Mouse (Mus musculus): ENCODE data around the gene Ptprm. TPM values are rescaled to one million over a fixed set of nuclear protein-coding genes. Genes with fewer than 3 reads are reported as not detected.

Gene Ptprm
- polyA plus RNA-seq, 2 experiments: 0.66 to 0.79 TPM

DNA sequence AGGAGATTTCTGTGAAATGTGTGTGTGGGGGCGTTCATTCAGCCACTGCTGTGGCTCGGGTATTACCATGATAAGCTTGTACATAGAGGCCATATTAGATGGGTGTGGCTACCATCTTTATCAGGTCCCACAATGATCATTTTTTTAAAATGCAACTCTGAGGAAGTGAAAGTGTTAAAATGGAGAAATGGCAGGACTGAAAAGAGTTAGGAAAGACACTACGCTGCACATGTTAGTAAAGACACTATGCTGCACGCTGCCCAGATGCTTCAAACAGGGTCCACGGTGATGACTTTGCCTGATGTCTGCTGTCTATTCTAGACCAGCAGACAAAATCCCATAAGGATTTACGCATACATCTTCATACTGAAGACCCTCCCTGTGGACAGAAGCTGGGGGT is 298.6 kb downstream of the Ptprm start:
- no peak for TF ChIP-seq CTCF (IDR thresholded peaks at IDR 0.05; ENCODE audit: low read depth)
- TF ChIP-seq EP300 (IDR thresholded peaks at IDR 0.05; ENCODE audit: low read depth): no peak
- H3K36me3 ChIP-seq (replicated peaks; ENCODE audit: control insufficient read depth, insufficient read depth, low read depth): no peaks in the 10 kb centered on the region
- no peak for ATAC-seq (ENCODE audit: insufficient read depth)

DNA sequence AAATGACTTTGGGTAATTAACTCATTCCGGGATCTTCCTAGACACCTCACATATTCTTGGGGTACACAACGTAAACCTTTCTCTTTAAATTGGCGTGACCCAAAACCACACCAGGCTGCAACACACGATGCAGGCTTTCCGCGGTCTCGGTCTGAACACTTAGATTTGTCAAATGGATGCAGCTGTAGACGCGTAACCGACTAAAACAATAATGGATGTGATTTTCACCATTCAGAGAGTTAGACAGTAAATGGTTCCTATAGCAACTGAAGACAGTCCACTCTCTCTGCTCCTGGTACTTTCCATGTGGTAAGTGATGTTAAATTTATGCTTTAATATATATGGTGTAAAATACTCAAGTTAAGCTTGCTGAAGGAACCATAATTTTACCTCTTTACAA is 300.1 kb downstream of the Ptprm start:
- ATAC-seq (ENCODE audit: insufficient read depth): no peak
- TF ChIP-seq EP300 (IDR thresholded peaks at IDR 0.05; ENCODE audit: low read depth) (no peak), CTCF (IDR thresholded peaks at IDR 0.05; ENCODE audit: low read depth) (no peak)
- Histone ChIP-seq H3K4me2 (ENCODE audit: low read depth) (no peak overlapping the region), H3K9ac (replicated peaks) (no peak overlapping the region), H3K4me1 (replicated peaks; ENCODE audit: control insufficient read depth in 2 of 2, insufficient read depth in 2 of 2, low read length in 1 of 2) (no peaks in the 10 kb centered on the region), H3K27ac (no peak overlapping the region), H3K27me3 (ENCODE audit: control insufficient read depth, insufficient read depth, low read length) (no peaks in the 10 kb centered on the region), H3K36me3 (replicated peaks; ENCODE audit: control insufficient read depth, insufficient read depth, low read depth) (no peaks in the 10 kb centered on the region), H3K4me3 (ENCODE audit: insufficient read depth in 1 of 2, low read depth in 2 of 2, low read length in 2 of 2) (no peak overlapping the region), H3K9me3 (ENCODE audit: control insufficient read depth, low read length) (no peaks in the 10 kb centered on the region)
- no peak for DNase-seq (ENCODE audit: low read depth in 3 of 3, low spot score in 3 of 3)
- WGBS (ENCODE audit: insufficient replicate concordance): 79% methylated on average over 10 of the region's 10 CpGs

More for the DNA sequence above, 298.6 kb downstream of the Ptprm start:
- Histone ChIP-seq H3K27ac (no peak overlapping the region), H3K4me2 (ENCODE audit: low read depth) (no peak overlapping the region), H3K9ac (replicated peaks) (no peak overlapping the region), H3K27me3 (ENCODE audit: control insufficient read depth, insufficient read depth, low read length) (no peaks in the 10 kb centered on the region), H3K4me3 (ENCODE audit: insufficient read depth in 1 of 2, low read depth in 2 of 2, low read length in 2 of 2) (no peak overlapping the region), H3K4me1 (replicated peaks; ENCODE audit: control insufficient read depth in 2 of 2, insufficient read depth in 2 of 2, low read length in 1 of 2) (no peaks in the 10 kb centered on the region), H3K9me3 (ENCODE audit: control insufficient read depth, low read length) (no peaks in the 10 kb centered on the region)
- WGBS (ENCODE audit: insufficient replicate concordance): 56% methylated on average over 6 of the region's 6 CpGs
- DNase-seq (ENCODE audit: low read depth in 3 of 3, low spot score in 3 of 3): no peak

DNA sequence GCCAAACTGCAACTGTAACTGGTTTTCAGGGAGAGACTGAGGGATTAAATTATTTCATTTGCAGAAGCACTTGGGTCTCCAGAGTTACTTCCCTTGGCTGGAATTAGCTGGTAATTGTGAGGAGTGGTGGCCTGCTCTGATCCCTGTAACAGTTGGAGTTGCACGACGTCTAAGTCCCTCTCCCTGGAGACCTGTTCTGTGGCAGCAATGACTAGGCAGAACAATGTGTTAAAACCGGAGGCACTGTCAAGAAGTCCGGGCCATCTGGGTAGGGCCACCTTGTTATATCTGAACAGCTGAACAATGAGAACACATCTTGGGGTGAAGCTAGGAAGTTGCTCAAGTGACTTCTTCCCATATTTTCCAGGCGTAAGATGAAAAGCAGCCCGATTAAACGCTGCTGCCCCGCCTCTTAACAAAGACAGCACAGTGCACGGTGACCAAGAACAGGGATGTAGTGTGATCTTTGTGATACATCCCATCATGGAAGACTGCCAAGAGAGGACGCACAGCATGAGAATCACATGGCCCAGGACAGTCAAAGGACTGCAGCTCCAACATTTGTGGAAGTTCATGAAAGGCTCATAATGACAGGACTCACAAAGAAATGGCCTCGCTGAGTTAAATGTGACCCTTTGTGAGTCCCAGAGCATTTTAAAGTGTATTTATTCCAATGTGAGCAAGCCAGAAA is 301.5 kb downstream of the Ptprm start:
- Histone ChIP-seq H3K4me2 (ENCODE audit: low read depth) (no peak overlapping the region), H3K4me1 (replicated peaks; ENCODE audit: control insufficient read depth in 2 of 2, insufficient read depth in 2 of 2, low read length in 1 of 2) (no peaks in the 10 kb centered on the region), H3K4me3 (ENCODE audit: insufficient read depth in 1 of 2, low read depth in 2 of 2, low read length in 2 of 2) (no peak overlapping the region), H3K27me3 (ENCODE audit: control insufficient read depth, insufficient read depth, low read length) (no peaks in the 10 kb centered on the region), H3K27ac (no peak overlapping the region), H3K9ac (replicated peaks) (no peak overlapping the region), H3K36me3 (replicated peaks; ENCODE audit: control insufficient read depth, insufficient read depth, low read depth) (no peaks in the 10 kb centered on the region), H3K9me3 (ENCODE audit: control insufficient read depth, low read length) (no peaks in the 10 kb centered on the region)
- WGBS (ENCODE audit: insufficient replicate concordance): 66% methylated on average over 11 of the region's 11 CpGs
- TF ChIP-seq EP300 (IDR thresholded peaks at IDR 0.05; ENCODE audit: low read depth) (no peak), CTCF (IDR thresholded peaks at IDR 0.05; ENCODE audit: low read depth) (no peak)
- ATAC-seq (ENCODE audit: insufficient read depth): no peak
- DNase-seq (ENCODE audit: low read depth in 3 of 3, low spot score in 3 of 3): no peak

GRCm38 (mm10) chr17:67047697-67048096 is 306.6 kb downstream of the Ptprm start:
- ATAC-seq (ENCODE audit: insufficient read depth) (no peak), DNase-seq (ENCODE audit: low read depth in 3 of 3, low spot score in 3 of 3) (no peak)
- TF ChIP-seq EP300 (IDR thresholded peaks at IDR 0.05; ENCODE audit: low read depth) (no peak), CTCF (IDR thresholded peaks at IDR 0.05; ENCODE audit: low read depth) (no peak)
- H3K27me3 ChIP-seq (ENCODE audit: control insufficient read depth, insufficient read depth, low read length): no peaks in the 10 kb centered on the region
- H3K36me3 ChIP-seq (replicated peaks; ENCODE audit: control insufficient read depth, insufficient read depth, low read depth): no peaks in the 10 kb centered on the region
- H3K4me2 ChIP-seq (ENCODE audit: low read depth): no peak overlapping the region
- 57% methylated on average over 4 of the region's 4 CpGs for WGBS (ENCODE audit: insufficient replicate concordance)
- H3K27ac ChIP-seq: no peak overlapping the region
- no peak overlapping the region for H3K4me3 ChIP-seq (ENCODE audit: insufficient read depth in 1 of 2, low read depth in 2 of 2, low read length in 2 of 2)
- no peak overlapping the region for H3K9ac ChIP-seq (replicated peaks)
- no peaks in the 10 kb centered on the region for H3K9me3 ChIP-seq (ENCODE audit: control insufficient read depth, low read length)
- no peaks in the 10 kb centered on the region for H3K4me1 ChIP-seq (replicated peaks; ENCODE audit: control insufficient read depth in 2 of 2, insufficient read depth in 2 of 2, low read length in 1 of 2)

GRCm38 (mm10) chr17:67038558-67038957 is 315.7 kb downstream of the Ptprm start:
- WGBS (ENCODE audit: insufficient replicate concordance): 51% methylated on average over 6 of the region's 6 CpGs
- H3K4me2 ChIP-seq (ENCODE audit: low read depth): no peak overlapping the region
- no peak overlapping the region for H3K27ac ChIP-seq
- DNase-seq (ENCODE audit: low read depth in 3 of 3, low spot score in 3 of 3): no peak
- no peaks in the 10 kb centered on the region for H3K9me3 ChIP-seq (ENCODE audit: control insufficient read depth, low read length)
- TF ChIP-seq CTCF (IDR thresholded peaks at IDR 0.05; ENCODE audit: low read depth) (no peak), EP300 (IDR thresholded peaks at IDR 0.05; ENCODE audit: low read depth) (no peak)
- H3K36me3 ChIP-seq (replicated peaks; ENCODE audit: control insufficient read depth, insufficient read depth, low read depth): no peaks in the 10 kb centered on the region
- no peak overlapping the region for H3K9ac ChIP-seq (replicated peaks)
- no peak for ATAC-seq (ENCODE audit: insufficient read depth)
- H3K27me3 ChIP-seq (ENCODE audit: control insufficient read depth, insufficient read depth, low read length): no peaks in the 10 kb centered on the region
- no peak overlapping the region for H3K4me3 ChIP-seq (ENCODE audit: insufficient read depth in 1 of 2, low read depth in 2 of 2, low read length in 2 of 2)
- H3K4me1 ChIP-seq (replicated peaks; ENCODE audit: control insufficient read depth in 2 of 2, insufficient read depth in 2 of 2, low read length in 1 of 2): no peaks in the 10 kb centered on the region

Data from liver, embryonic 14.5 days (tissue).